Mouse (Mus musculus): ENCODE measurements around the gene Prss29.

Prss29 gene

GRCm38 (mm10) chr17:25318354-25318753 lies at the start of gene Prss29:
TSS of gene Prss29 (plus strand) at chr17:25318654.
- in situ Hi-C loops (cut with MboI; ENCODE audit: unreplicated experiment in 2 of 2): loop anchor here in 1 of 2 experiments (25.0 kb wide), 1 partner anchor 994 kb away; no protein-coding TSS in a partner anchor

GRCm38 (mm10) chr17:25270795-25271335 lies 47.6 kb upstream of the Prss29 start:
- in situ Hi-C loops (cut with MboI; ENCODE audit: unreplicated experiment in 2 of 2): loop anchor here in 1 of 2 experiments (5.0 kb wide), 1 partner anchor 84 kb away; the partner anchor contains the start of gene Unkl

GRCm38 (mm10) chr17:25272326-25272725 lies 46.1 kb upstream of the Prss29 start:
- in situ Hi-C loops (cut with MboI; ENCODE audit: unreplicated experiment in 2 of 2): loop anchor here in 1 of 2 experiments (5.0 kb wide), 1 partner anchor 85 kb away; the partner anchor contains the start of gene Unkl

GRCm38 (mm10) chr17:25272951-25273705 lies 45.3 kb upstream of the Prss29 start:
- in situ Hi-C loops (cut with MboI; ENCODE audit: unreplicated experiment in 2 of 2): loop anchor here in 1 of 2 experiments (5.0 kb wide), 1 partner anchor 86 kb away; the partner anchor contains the start of gene Unkl

GRCm38 (mm10) chr17:25273706-25274501 lies 44.5 kb upstream of the Prss29 start:
- in situ Hi-C loops (cut with MboI; ENCODE audit: unreplicated experiment in 2 of 2): loop anchor here in 1 of 2 experiments (5.0 kb wide), 1 partner anchor 87 kb away; the partner anchor contains the start of gene Unkl

DNA sequence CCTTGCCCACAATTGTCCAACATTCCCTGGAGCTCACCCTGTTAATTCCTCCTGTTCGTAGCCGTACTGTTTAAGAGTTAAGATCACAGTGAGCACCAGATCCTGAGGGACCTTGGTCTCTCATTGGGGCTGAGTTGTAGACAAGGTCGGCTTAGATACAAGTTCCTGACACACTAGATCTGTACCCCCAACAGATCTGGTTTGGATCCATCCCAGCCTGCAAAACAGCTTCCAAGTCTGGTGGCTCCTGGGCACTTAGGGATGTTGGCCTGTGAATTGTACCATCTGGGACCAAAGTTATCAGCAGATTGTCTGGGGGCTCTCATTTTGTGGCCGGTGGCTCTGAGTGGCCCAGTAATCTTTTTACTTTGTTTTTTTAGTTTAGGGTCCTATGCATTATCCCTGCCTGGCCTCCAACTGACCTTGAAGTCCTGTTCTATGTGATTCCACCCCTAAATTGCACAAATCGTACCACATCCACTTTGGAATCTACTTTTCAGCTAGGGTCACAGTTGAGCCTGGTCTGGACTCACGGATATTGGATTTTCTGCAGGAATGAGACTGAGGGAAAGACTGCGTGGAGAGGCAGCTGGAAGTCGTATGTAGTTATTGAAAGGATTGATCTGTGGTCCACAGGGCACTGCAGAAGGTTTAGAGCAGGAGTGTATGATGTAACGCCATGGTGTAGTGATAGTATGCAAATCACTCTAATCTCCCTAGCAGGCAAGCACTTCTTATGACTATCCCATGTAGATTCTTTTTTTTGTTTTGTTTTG lies 43.7 kb upstream of the Prss29 start, which contains the start of gene Ube2i:
Gene Ube2i, minus strand, starts transcription at position 52 of the 776 bp plus-strand sequence.
- in situ Hi-C loops (cut with MboI; ENCODE audit: unreplicated experiment in 2 of 2): loop anchor here (5.0 kb wide), 3 partner anchors 87 to 152 kb away; partner anchors contain the start of genes BC003965 (in 1 of the 2), Ptx4 (in 1 of the 2) and Unkl (in 1 of the 2)

DNA sequence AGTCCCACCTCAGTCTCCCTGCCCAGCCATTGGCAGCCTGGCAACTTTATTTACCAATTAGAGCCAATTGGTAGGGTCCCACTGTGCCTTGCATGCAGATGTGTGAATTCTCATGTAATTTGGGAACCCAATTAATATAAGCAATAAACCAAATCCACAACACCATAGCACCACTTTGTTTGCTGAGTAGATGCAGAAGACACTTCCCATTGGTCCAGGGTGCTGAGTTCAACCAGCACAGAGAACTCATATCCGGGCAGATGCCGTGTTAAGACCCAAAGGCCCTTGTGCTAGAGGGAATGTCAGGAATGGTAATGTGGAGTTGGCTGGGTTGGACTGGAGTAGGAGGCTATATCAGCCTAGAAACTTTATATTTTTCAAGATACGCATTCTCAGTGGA lies 42.6 kb upstream of the Prss29 start:
- in situ Hi-C loops (cut with MboI; ENCODE audit: unreplicated experiment in 2 of 2): loop anchor here in 1 of 2 experiments (5.0 kb wide), 2 partner anchors 94 to 154 kb away; partner anchors contain the start of genes BC003965 and Ptx4

DNA sequence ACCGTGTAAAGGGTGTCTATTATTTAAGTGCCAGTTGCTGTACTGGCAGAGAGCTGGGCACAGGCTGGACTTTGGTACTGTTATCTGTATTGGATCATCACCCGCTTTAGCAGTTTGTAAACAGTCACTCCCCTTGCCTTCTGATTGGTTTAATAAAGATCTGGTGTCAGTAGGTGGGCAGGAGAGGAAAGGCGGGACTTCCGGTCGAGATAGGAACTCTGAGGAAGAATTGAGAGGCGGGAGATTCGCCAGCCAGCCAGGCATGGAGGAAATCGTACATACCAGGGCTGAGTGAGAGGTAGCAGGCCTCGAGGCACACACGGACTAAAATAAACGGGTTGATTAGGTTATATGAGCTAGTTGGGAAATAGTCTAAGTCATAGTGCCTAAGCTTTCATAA lies 36.3 kb upstream of the Prss29 start:
- in situ Hi-C loops (cut with MboI; ENCODE audit: unreplicated experiment in 2 of 2): loop anchor here in 1 of 2 experiments (10.0 kb wide), 1 partner anchor 247 kb away; no protein-coding TSS in a partner anchor

GRCm38 (mm10) chr17:25285033-25285432 lies 33.4 kb upstream of the Prss29 start:
- in situ Hi-C loops (cut with MboI; ENCODE audit: unreplicated experiment in 2 of 2): loop anchor here (5.0 to 10.0 kb wide), 4 partner anchors 77 to 348 kb away; partner anchors contain the start of genes Mapk8ip3 (in 1 of the 2) and Ptx4 (in 1 of the 2)

GRCm38 (mm10) chr17:25288842-25289241 lies 29.6 kb upstream of the Prss29 start:
- in situ Hi-C loops (cut with MboI; ENCODE audit: unreplicated experiment in 2 of 2): loop anchor here (5.0 to 10.0 kb wide), 4 partner anchors 73 to 352 kb away; partner anchors contain the start of genes Mapk8ip3 (in 1 of the 2) and Ptx4 (in 1 of the 2)

DNA sequence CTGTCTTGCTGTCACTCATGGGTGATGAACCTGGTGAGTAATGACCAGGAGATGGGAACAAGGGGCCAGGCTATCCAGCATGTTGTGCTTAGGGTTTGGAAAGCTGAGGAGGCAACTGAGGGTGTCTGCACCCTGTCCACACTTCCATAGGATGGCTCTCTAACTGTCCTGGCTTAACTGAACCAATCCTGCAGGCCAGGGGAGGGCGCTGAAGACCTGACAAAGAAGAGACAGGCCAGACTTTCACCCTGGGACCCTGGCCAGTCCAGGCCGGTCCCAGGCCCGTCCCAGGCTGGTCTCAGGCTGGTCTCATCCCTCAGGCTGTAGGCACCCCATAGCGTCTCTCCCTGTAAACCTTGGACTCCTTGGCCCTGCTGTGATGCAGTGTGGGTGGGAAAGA lies 28.0 kb upstream of the Prss29 start:
- in situ Hi-C loops (cut with MboI; ENCODE audit: unreplicated experiment in 2 of 2): no loop called here

DNA sequence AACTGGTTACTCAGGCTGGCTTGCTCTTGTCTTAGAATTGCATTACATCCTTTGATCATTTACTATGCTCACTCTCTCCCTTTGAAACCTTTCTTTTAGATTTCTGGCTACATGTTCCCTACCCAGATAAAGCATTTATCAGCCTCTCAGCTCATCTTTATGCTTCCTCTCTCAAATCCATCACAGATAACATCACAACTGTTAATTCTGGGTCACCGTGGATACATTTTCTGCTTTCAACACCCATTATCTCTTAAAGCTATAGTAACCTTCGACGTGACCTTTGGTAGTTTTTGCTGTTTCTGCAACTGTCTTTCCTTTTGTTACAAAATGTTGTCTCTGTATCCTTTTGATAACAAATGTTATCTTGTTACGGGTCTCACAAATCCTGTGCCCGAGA lies 25.0 kb upstream of the Prss29 start:
- in situ Hi-C loops (cut with MboI; ENCODE audit: unreplicated experiment in 2 of 2): no loop called here

- in situ Hi-C loops (cut with MboI; ENCODE audit: unreplicated experiment in 2 of 2): no loop called here
Observed at GRCm38 (mm10) chr17:25294111-25294510, 24.3 kb upstream of the Prss29 start.

DNA sequence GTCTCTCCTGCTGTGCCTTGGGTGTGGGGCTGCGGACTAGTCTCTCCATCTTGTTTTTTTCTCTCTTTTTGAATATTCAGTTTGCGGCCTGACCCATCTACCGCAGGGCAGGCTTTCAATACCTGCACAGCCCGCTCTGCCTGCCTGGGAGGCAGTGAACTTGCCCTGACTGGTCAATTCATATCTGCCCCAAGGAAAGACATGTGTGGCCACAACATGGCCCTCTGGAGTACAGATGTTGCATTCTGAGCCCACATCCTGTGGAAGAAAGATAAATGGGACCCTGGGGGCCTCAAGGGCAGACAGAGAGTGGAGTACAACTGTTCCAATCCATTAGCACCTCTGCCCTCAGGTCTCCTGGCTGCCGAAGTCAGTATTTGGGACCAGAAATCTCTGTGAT lies 20.4 kb upstream of the Prss29 start, which contains the start of gene Prss34:
Gene Prss34, plus strand, starts transcription at position 301 of the 400 bp plus-strand sequence.
- in situ Hi-C loops (cut with MboI; ENCODE audit: unreplicated experiment in 2 of 2): no loop called here

DNA sequence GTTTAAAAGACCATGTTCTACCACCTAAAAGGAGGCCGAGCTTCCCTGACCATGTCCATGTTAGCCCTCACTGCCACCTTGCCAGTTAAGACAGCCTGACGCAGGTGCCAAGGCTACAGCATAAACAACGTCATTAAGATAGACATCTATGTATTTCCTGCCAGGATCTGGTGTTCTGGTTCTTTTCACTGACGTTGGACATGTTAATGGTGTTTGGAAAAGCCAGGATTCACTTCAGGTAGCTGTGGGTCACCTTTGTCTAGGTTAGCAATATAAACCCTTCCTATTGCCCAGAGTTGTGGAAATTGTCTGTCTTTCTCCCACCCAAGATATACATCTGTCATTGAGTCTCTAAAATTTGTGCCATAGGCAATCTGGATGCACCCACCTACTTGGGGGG lies 10.1 kb upstream of the Prss29 start, which contains the start of gene Prss28:
Gene Prss28, plus strand, starts transcription at position 301 of the 400 bp plus-strand sequence.
- in situ Hi-C loops (cut with MboI; ENCODE audit: unreplicated experiment in 2 of 2): loop anchor here in 1 of 2 experiments (25.0 kb wide), 1 partner anchor 1004 kb away; no protein-coding TSS in a partner anchor

DNA sequence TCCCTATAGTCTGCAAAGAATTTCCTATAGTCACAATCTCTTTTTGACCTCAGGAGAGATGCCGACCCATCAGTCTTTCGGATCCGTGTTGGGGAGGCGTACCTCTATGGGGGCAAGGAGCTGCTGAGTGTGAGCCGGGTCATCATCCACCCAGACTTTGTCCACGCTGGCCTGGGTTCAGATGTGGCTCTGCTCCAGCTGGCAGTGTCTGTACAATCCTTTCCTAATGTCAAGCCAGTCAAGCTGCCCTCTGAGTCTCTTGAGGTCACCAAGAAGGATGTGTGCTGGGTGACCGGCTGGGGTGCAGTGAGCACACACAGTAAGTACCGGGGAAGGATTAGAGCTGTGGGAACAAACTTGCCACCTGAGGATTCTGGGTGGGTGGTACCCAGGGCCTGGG lies 2.4 kb downstream of the Prss29 start:
- in situ Hi-C loops (cut with MboI; ENCODE audit: unreplicated experiment in 2 of 2): loop anchor here in 1 of 2 experiments (25.0 kb wide), 1 partner anchor 991 kb away; no protein-coding TSS in a partner anchor

GRCm38 (mm10) chr17:25322930-25323329 lies 4.5 kb downstream of the Prss29 start:
- in situ Hi-C loops (cut with MboI; ENCODE audit: unreplicated experiment in 2 of 2): loop anchor here in 1 of 2 experiments (25.0 kb wide), 1 partner anchor 989 kb away; no protein-coding TSS in a partner anchor

- in situ Hi-C loops (cut with MboI; ENCODE audit: unreplicated experiment in 2 of 2): no loop called here
Observed at GRCm38 (mm10) chr17:25332321-25332720, 13.9 kb downstream of the Prss29 start.

- in situ Hi-C loops (cut with MboI; ENCODE audit: unreplicated experiment in 2 of 2): no loop called here
Observed at GRCm38 (mm10) chr17:25333943-25334342, 15.5 kb downstream of the Prss29 start.
